Mouse (Mus musculus) MEL (cell line): Measurements from ENCODE around the gene Fkrp. TPM values are rescaled to one million over a fixed set of nuclear protein-coding genes. Genes with fewer than 3 reads are reported as not detected.

Experiments
- DNase-seq: peaks from one replicate; pipeline ENCODE4 v3.0.0; 2011; ENCODE audit warnings: low read depth, low spot score
- H3K27ac ChIP-seq: 2 replicates; pipeline ENCODE4 v1.5.1; 2012; ENCODE audit warnings: low read depth, mild to moderate bottlenecking, control low read depth, low read length, moderate library complexity; ENCODE audit not compliant: control insufficient read depth
- H3K27me3 ChIP-seq, 2 experiments: fragments of 150-350 bp in 1 of 2; sonication (generic) in 1 of 2; 2 replicates each; pipeline ENCODE4 v1.6.1; 2012; ENCODE audit warnings: low read length in 2 of 2, mild to moderate bottlenecking in 2 of 2, improper control_type of control experiment in 1 of 2, moderate library complexity in 1 of 2; ENCODE audit not compliant: insufficient read depth in 2 of 2, control insufficient read depth in 1 of 2
- H3K36me3 ChIP-seq, 2 experiments: 2 replicates each; pipeline ENCODE4 v1.6.1; 2012 to 2014; ENCODE audit warnings: low read length in 2 of 2, improper control_type of control experiment in 1 of 2, inconsistent platforms in 1 of 2, mild to moderate bottlenecking in 1 of 2; ENCODE audit not compliant: insufficient read depth in 2 of 2, control insufficient read depth in 1 of 2
- H3K4me1 ChIP-seq, 2 experiments: fragments of 150-350 bp in 1 of 2; sonication (generic) in 1 of 2; 2 replicates each; pipeline ENCODE4 v1.6.1; 2012; ENCODE audit warnings: low read length in 2 of 2, improper control_type of control experiment in 1 of 2, mild to moderate bottlenecking in 1 of 2; ENCODE audit not compliant: insufficient read depth in 2 of 2, control insufficient read depth in 1 of 2
- H3K4me3 ChIP-seq, 2 experiments: fragments of 150-350 bp in 1 of 2; sonication (generic) in 1 of 2; 2 replicates each; pipeline ENCODE4 v1.5.1; 2012; ENCODE audit warnings: low read depth in 2 of 2, low read length in 2 of 2, mild to moderate bottlenecking in 2 of 2, moderate library complexity in 2 of 2, control low read depth in 1 of 2, improper control_type of control experiment in 1 of 2; ENCODE audit not compliant: control insufficient read depth in 1 of 2, insufficient read depth in 1 of 2
- H3K79me2 ChIP-seq: 2 replicates; pipeline ENCODE4 v1.6.1; 2012; ENCODE audit warnings: mild to moderate bottlenecking, low read length, moderate library complexity; ENCODE audit not compliant: control insufficient read depth, poor library complexity, insufficient read depth
- H3K9ac ChIP-seq: 2 replicates; pipeline ENCODE4 v1.6.1; 2012; ENCODE audit warnings: low read depth, mild to moderate bottlenecking, control low read depth, low read length, moderate library complexity; ENCODE audit not compliant: control insufficient read depth, poor library complexity, severe bottlenecking
- H3K9me3 ChIP-seq: fragments of 150-350 bp; sonication (generic); replicated peaks from 2 replicates; pipeline ENCODE4 v1.6.1; 2012; ENCODE audit warnings: mild to moderate bottlenecking, low read length, improper control_type of control experiment, moderate library complexity; ENCODE audit not compliant: insufficient read depth
- CHD1 ChIP-seq: IDR thresholded peaks from 2 replicates; pipeline ENCODE4 v1.6.1; 2012; ENCODE audit warnings: low read depth, mild to moderate bottlenecking, inconsistent platforms, low read length, improper control_type of control experiment
- CTCF ChIP-seq, 3 experiments: IDR thresholded peaks in 2 of 3; conservative IDR thresholded peaks in 1 of 3; 2 replicates each; pipeline ENCODE4 v1.5.1; 2011 to 2012; ENCODE audit warnings: low read length in 3 of 3, low read depth in 2 of 3, mild to moderate bottlenecking in 2 of 3, improper control_type of control experiment in 1 of 3, inconsistent platforms in 1 of 3, mixed read lengths in 1 of 3, moderate library complexity in 1 of 3; ENCODE audit not compliant: control insufficient read depth in 1 of 3, insufficient read depth in 1 of 3, poor library complexity in 1 of 3, severe bottlenecking in 1 of 3
- EP300 ChIP-seq, 2 experiments: IDR thresholded peaks; 2 replicates each; pipeline ENCODE4 v1.6.1; 2011; ENCODE audit warnings: improper control_type of control experiment in 2 of 2, low read length in 2 of 2, low read depth in 1 of 2, mild to moderate bottlenecking in 1 of 2
- JUND ChIP-seq: IDR thresholded peaks from 2 replicates; pipeline ENCODE4 v1.6.1; 2011; ENCODE audit warnings: low read depth, mild to moderate bottlenecking, improper control_type of control experiment, low read length
- KAT2A ChIP-seq: conservative IDR thresholded peaks from 2 replicates; pipeline ENCODE4 v1.6.1; 2012; ENCODE audit warnings: low read depth, low read length, improper control_type of control experiment, inconsistent platforms
- MEF2A ChIP-seq: IDR thresholded peaks from 2 replicates; pipeline ENCODE4 v1.6.1; 2014; ENCODE audit warnings: low read depth, mild to moderate bottlenecking, inconsistent platforms, low read length, improper control_type of control experiment; ENCODE audit not compliant: poor library complexity, insufficient replicate concordance, severe bottlenecking; ENCODE audit errors: extremely low read depth
- MXI1 ChIP-seq: IDR thresholded peaks from 2 replicates; pipeline ENCODE4 v1.6.1; 2011; ENCODE audit warnings: mild to moderate bottlenecking, low read depth, low read length, improper control_type of control experiment
- POLR2A ChIP-seq, 2 experiments: IDR thresholded peaks; 2 replicates each; pipeline ENCODE4 v1.6.1; 2011 to 2012; ENCODE audit warnings: low read length in 2 of 2, mild to moderate bottlenecking in 2 of 2, control low read depth in 1 of 2, improper control_type of control experiment in 1 of 2, low read depth in 1 of 2, moderate library complexity in 1 of 2; ENCODE audit not compliant: control insufficient read depth in 1 of 2, insufficient read depth in 1 of 2, poor library complexity in 1 of 2
- POLR2AphosphoS2 ChIP-seq: IDR thresholded peaks from 2 replicates; pipeline ENCODE4 v1.6.1; 2011; ENCODE audit warnings: low read length, improper control_type of control experiment
- RCOR1 ChIP-seq: IDR thresholded peaks from 2 replicates; pipeline ENCODE4 v1.6.1; 2012; ENCODE audit warnings: low read depth, mild to moderate bottlenecking, inconsistent platforms, low read length, improper control_type of control experiment
- TAL1 ChIP-seq: IDR thresholded peaks from 2 replicates; pipeline ENCODE4 v1.6.1; 2012; ENCODE audit warnings: mild to moderate bottlenecking, inconsistent platforms, low read length, moderate library complexity, mixed read lengths
- TBP ChIP-seq: IDR thresholded peaks from 2 replicates; pipeline ENCODE4 v1.8.0; 2011; ENCODE audit warnings: low read depth, low read length, improper control_type of control experiment
- TCF12 ChIP-seq: IDR thresholded peaks from 2 replicates; pipeline ENCODE4 v1.6.1; 2014; ENCODE audit warnings: low read depth, mild to moderate bottlenecking, inconsistent platforms, low read length, improper control_type of control experiment, moderate library complexity
- USF1 ChIP-seq: IDR thresholded peaks from 2 replicates; pipeline ENCODE4 v1.6.1; 2014; ENCODE audit warnings: low read depth, mild to moderate bottlenecking, inconsistent platforms, low read length, improper control_type of control experiment, moderate library complexity
- ZMIZ1 ChIP-seq: IDR thresholded peaks from 2 replicates; pipeline ENCODE4 v1.6.1; 2012; ENCODE audit warnings: low read depth, mild to moderate bottlenecking, inconsistent platforms, low read length, improper control_type of control experiment, moderate library complexity
- polyA plus RNA-seq, 2 experiments: library from polyadenylated mRNA; stranded (reverse) in 1 of 2; unstranded in 1 of 2; fragments of >175 nt in 1 of 2; fragments of >200 nt in 1 of 2; gene quantifications; 2 replicates each; pipeline versions ENCODE4 v1.2.1 to v1.2.4; 2012; ENCODE audit warnings: low replicate concordance in 2 of 2, low read depth in 1 of 2; ENCODE audit not compliant: insufficient read length in 2 of 2, insufficient read depth in 1 of 2, missing spikeins in 1 of 2
- total RNA-seq: library from RNA; depleted of rRNA; stranded (reverse); fragments of 300-350 nt; gene quantifications from 2 replicates; pipeline ENCODE4 v1.2.3, GENCODE M21; 2012

Fkrp gene
- total and polyA plus RNA-seq, 3 experiments: 15.9 to 19.2 TPM; not detected in 1

DNA sequence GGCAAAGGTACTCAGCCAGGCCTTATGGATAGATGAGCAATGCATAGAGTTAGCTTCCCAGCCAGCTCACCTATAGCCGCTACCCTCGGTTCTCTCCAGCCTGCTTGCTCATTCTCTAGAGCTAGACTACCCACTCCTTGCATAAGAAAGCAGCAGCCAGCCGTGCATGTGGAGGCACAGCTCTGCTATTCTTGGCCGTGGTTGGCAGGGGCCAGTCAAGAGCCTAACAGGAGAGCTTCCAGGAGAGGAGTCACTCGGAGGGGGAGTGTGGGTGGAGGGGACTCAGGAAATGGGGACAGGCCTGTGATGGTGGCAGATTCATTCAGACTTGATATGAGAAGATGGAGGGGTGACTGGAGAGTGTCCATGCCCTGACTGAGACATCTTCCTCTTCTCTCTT is 7.2 kb upstream of the Fkrp start:
- TF ChIP-seq POLR2AphosphoS2 (no peak), TAL1 (no peak), MXI1 (no peak), MEF2A (no peak), TCF12 (no peak), TBP (no peak), POLR2A (IDR thresholded peaks at IDR 0.05; ENCODE audit: control insufficient read depth in 1 of 2, insufficient read depth in 1 of 2, low read depth in 1 of 2, low read length in 2 of 2, poor library complexity in 1 of 2) (no peak), RCOR1 (no peak), EP300 (IDR thresholded peaks at IDR 0.05; ENCODE audit: low read depth in 1 of 2, low read length in 2 of 2) (no peak), USF1 (no peak), ZMIZ1 (no peak), KAT2A (no peak), CHD1 (no peak), JUND (no peak)
- TF ChIP-seq, all 39 proteins: peak for 0
- Histone ChIP-seq H3K9ac (no peak overlapping the region), H3K27me3 (no peaks in the 10 kb centered on the region), H3K27ac (no peak overlapping the region), H3K79me2 (peaks cover 36% of the 10 kb centered on the region), H3K9me3 (no peaks in the 10 kb centered on the region), H3K4me3 (no peak overlapping the region), H3K36me3 (peaks cover 9 to 18% of the 10 kb centered on the region in 2 experiments), H3K4me1 (peaks cover 7 to 11% of the 10 kb centered on the region in 2 experiments)
- no peak for DNase-seq

DNA sequence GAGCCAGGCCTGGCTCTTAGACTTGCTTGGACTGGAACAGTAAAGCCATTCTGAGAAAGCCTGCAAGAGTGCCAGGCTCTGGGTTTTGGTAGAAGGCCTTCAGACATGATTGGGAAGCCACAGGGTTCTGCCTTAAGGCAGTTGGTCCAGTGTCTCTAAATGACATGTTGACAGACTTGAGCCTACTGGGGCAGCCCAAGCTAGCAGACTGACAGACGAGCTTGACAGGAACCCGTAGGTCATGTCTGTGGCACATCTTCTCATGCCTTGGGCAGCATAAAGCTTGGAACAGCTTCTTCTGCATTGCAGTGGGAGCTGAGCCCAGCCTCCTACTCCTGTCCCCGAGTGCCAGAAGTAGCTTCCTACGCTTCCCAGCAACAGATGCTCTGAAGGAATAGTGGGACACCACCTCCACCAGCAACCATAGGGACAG is 5.2 kb upstream of the Fkrp start:
- Histone ChIP-seq H3K9me3 (no peaks in the 10 kb centered on the region), H3K9ac (no peak overlapping the region), H3K27me3 (no peaks in the 10 kb centered on the region), H3K27ac (no peak overlapping the region), H3K79me2 (peaks cover 56% of the 10 kb centered on the region), H3K36me3 (peaks cover 9 to 34% of the 10 kb centered on the region in 2 experiments), H3K4me1 (peaks cover 13 to 23% of the 10 kb centered on the region in 2 experiments), H3K4me3 (no peak overlapping the region)
- no peak for DNase-seq
- no peak for TF ChIP-seq CHD1

DNA sequence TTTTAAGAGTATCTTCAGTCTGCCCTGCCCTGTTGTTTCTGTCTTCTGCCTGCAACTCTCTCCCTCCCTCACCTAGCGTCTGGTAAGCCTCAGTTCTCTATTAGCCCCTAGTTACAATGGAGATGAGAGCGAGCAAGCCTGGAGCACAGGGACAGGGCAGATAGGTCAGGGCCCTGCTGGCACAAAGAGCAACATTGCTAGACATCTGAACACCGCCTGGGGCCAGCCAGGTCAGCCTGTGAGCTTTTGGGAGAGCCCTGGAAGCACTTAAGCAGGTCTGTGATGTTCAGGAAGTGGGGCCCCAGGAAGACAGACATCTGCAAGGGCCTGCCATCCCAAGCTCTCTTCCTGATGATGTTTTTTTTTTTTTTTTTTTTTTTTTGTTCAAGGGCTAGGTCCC is 4.6 kb upstream of the Fkrp start:
- DNase-seq: no peak
- no peak overlapping the region for H3K9ac ChIP-seq
- peaks cover 13 to 23% of the 10 kb centered on the region in 2 experiments for H3K4me1 ChIP-seq
- no peak for TF ChIP-seq CTCF (IDR thresholded peaks at IDR 0.05 in 2 of 3, conservative IDR thresholded peaks at IDR 0.05 in 1 of 3; ENCODE audit: control insufficient read depth in 1 of 3, insufficient read depth in 1 of 3, low read depth in 2 of 3, low read length in 3 of 3, poor library complexity in 1 of 3, severe bottlenecking in 1 of 3)
- H3K36me3 ChIP-seq: peaks cover 9 to 34% of the 10 kb centered on the region in 2 experiments
- no peaks in the 10 kb centered on the region for H3K27me3 ChIP-seq
- peaks cover 61% of the 10 kb centered on the region for H3K79me2 ChIP-seq
- no peaks in the 10 kb centered on the region for H3K9me3 ChIP-seq
- H3K4me3 ChIP-seq: no peak overlapping the region
- no peak overlapping the region for H3K27ac ChIP-seq
